Mouse (Mus musculus) activated CD4-positive, CD25-positive, alpha-beta regulatory T cell (primary cell): ENCODE measurements around the gene Mbl2. TPM values are rescaled to one million over a fixed set of nuclear protein-coding genes. Genes with fewer than 3 reads are reported as not detected.

Source experiments
- polyA plus RNA-seq, 2 experiments: library from polyadenylated mRNA; unstranded; fragments of 100-300 nt; shearing (Covaris generic); gene quantifications; one replicate each; pipeline ENCODE4 v1.2.1; 2017

Mbl2 gene
- not detected for polyA plus RNA-seq

GRCm38 (mm10) chr19:30232691-30233090 lies at the start of gene Mbl2:
Mbl2 (plus strand) TSS chr19:30232942.

Other genes with a start within 250 kb of the Mbl2 start
- not detected for gene Trpd52l3, start 229.2 kb upstream of the Mbl2 start, polyA plus RNA-seq
- 100 to 1,000 TPM in 1 of 2 experiments, 10 to 100 TPM in 1; 65.3 to 116 TPM for gene Uhrf2, start 202.4 kb upstream of the Mbl2 start, polyA plus RNA-seq
- under 1 TPM in 1 of 2 experiments, not detected in 1; 0.25 TPM for gene Gldc, start 57.5 kb upstream of the Mbl2 start, polyA plus RNA-seq